Mouse (Mus musculus): ENCODE measurements at regions not wholly inside any gene's neighbourhood (a gene's known extent, or its start where the extent isn't known, plus 50 kb on each side); places are given as distances from the start of the nearest gene placed in this dataset.

GRCm38 (mm10) chr6:111738983-111739382 is 534.6 kb upstream of the Lmcd1 start:
- TF ChIP-seq EP300 (IDR thresholded peaks at IDR 0.05; ENCODE audit: low read depth) (no peak), CTCF (IDR thresholded peaks at IDR 0.05; ENCODE audit: low read depth) (no peak)

Data from liver, postnatal 0 days (tissue).